Mouse (Mus musculus): ENCODE measurements around the gene Chpt1.
A peak's percentile ranks its signal among the peaks of the same experiment; 100 is the strongest.
"Not testable (repeated sequence)": the region's sequence is repeated elsewhere in the genome, so short reads cannot be mapped to it uniquely, and the experiment has no call there.

The Chpt1 gene

DNA sequence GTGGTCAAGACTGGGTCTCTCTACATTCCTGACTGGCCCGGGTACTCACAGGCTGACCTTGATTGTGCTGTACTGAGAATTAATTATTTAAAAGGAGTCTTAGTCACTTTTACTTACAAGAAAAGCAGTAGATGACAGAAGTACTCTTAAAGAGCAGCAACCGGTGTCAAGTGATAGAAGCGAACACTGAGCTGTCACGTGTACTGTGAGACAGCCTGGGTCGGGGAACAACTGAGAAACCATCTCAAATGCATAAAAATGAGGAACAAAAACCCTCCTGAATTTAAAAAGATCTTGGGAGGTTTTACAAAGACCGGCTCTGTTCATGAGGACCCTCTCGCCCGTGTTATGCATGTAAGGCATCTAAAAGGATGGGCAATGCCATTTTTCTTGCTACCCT lies 11.2 kb downstream of the Chpt1 start:
- DNase-seq: no peak

DNA sequence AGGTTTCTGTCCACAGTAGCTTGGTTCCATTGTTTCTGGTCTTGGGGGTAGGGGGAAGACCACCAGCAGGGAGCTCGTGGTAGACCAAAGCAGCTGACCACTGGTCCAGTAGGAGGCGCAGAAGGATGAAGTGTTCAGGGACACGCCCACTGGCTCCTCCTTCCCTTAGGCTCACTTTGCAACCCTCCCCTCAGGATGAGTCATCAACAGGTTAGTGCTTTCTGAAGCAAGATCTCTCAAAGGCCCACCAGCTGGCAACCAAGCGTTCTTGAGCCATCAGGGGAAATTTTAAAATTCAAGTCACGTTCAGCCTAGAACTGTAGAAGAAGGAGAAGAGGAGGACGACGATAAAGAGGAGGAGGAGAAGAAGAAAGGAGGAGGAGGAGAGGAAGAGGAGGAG lies 12.2 kb downstream of the Chpt1 start:
- DNase-seq: no peak

DNA sequence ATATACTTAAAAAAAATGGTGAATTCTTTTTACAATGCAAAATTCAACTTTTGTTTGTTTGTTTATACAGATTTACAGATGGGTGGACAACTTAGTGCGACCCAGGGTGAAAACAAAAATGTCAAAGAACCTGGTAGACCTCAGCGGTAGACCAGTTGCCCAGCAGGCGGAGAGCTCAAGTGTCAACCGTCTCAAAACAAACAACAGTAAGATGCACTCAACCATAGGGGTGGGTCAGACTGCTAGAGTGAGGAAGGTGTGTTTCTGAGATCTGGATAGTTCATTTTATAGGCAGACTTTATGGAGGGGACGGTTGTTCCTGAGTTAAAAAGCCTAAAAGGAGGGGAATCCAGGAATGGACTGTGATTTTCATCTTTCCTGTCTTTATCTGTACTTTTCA lies 15.2 kb downstream of the Chpt1 start:
- DNase-seq: no peak

DNA sequence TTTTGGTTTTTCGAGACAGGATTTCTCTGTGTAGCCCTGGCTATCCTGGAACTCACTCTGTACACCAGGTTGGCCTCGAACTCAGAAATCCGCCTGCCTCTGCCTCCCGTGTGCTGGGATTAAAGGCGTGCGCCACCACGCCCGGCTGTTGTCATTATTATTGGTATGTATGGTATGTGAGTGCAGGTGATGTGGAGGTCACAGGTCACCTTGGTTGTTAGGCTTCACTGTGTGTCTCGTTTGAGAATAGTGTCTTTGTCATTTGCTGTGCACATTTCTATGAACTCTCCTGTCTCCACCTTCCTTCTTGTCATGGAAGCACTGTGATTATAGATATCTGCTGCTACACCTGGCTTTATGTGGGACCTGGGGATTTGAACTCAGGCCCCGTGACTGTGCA lies 21.0 kb downstream of the Chpt1 start:
- DNase-seq: not testable (repeated sequence)

DNA sequence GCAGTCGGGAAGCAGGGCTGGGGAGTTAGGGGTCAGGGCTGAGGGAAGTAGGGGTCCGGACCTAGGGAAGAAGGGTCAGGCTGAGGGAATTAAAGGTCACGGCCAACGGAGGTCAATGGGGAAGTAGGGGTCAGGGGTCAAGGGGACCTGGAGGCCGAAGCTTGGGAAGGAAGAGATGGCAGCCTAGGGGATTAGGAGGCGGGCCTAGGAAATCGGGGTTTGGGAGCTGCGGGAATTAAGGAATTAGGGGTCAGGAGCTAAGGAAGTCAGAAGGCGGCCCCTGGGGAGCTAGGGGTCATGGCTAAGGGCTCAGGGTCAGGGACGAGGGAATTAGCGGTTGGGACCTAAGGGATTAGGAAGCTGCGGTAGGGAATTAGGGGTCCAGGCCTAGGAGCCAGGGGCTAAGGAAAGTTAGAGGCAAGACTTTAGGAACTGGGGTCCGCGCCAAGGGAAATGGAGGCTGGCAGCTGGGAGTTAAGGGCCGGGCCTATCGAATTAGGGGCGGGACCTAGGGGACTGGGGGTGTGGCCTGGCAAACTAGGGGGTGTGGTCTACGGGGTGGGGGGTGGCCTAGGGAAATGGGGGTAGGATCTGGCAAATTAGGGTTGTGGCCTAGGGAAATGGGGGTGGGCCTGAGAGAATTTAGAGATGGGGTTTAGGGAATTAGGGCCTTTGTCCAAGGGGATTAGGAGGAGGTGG lies 43.6 kb downstream of the Chpt1 start:
- DNase-seq: no peak

DNA sequence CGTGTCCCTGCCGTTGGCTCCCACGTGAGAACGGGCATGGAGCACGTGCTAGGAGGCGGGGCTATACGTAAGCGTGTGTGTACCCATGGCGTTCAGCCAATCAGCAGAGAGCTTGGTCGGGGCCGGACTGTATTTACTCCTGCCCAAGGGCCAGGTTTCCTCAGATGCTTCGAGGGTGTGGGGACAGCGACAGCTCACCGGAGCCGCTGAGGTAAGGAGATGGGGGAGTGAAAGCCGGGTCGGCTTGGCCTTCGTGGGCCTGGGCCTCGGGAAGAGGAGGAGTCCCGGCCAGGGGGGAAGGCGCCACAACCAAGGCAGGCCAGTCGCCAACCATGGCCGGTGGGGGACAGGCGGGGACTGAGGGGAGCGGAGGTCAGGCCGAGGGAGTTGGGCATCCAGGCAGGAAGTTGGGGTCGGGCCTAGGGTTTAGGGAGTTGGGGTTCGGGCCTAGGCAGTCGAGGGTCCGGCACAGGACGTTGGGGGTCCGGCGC lies 44.3 kb downstream of the Chpt1 start, which contains the start of gene Sycp3:
TSS of gene Sycp3 (plus strand) at position 68 of the 491 bp plus-strand sequence.
- DNase-seq: no peak

DNA sequence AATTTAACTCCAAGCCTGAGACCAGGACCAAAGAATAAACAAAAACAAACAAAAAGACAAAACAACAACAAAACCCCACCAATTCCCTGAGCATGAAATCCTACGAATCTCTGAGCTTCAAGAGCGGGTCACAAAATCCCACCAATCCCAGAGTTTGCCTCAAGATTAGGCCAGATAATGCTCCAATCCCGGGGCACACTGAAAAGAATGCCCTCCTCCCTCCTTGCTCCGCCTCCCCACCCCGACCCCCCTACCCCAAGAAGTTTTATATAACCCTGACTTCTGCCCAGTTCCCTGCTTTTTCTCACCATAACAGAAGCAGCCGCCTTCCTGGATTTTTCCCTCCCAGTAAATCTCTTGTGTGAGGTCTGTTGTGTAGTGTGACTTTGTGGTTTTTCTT lies 46.1 kb downstream of the Chpt1 start:
- no peak for DNase-seq

DNA sequence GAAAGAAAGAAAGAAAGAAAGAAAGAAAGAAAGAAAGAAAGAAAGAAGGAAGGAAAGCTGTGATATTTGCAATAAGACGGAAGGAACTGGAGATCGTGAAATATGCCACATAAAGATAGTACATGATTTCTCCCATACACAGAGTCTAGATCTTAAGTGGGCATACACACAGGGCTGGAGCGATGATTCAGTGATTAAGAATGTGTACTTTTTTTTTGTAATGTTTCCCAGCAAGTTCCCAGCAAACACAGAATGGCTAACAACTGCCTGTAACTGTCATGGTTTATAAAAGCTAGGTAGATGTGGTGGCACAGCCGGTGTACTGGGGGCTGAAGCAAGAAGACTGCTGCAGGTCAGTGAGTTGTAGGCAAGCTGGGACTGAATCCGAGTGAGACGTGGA lies 51.9 kb downstream of the Chpt1 start:
- DNase-seq: no peak

DNA sequence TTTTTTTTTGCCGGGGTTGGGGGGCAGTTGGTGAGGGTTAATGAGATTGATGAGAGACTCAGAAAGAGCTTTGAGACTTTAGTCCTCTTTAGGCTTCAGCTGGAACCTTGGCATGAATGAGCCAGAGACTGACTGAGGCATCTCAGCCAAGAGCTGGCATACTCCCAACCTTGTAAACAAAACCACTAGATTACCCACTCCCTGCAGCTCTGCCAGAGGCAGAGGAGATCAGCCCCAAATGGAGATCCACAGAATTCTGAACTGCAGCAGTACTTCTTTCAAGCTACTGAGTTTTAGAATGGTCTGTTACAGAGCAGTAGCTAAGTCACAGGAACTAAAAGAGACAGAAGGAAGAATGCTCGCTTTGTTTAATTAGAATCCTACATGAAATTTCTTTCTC lies 52.7 kb downstream of the Chpt1 start:
- DNase-seq: peak; percentile 52

DNA sequence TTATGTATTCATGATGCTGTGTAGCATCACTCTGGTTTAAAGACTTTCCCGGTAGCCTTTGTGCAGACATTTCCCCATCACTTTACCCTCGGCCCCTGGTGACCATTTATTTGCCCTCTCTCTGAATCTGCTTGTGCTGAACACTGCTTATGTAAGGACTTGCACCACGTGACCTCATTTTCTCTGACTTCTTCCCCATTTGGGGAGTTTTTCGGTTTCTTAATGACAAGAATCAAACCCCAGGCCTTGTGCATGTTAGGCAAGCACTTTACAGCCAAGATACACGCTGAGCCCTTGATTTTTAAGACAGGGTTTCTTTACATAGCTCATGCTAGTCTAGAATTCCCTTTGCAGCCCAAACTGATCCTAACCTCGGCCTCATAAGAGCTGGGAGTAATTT lies 62.6 kb downstream of the Chpt1 start:
- no peak for DNase-seq

DNA sequence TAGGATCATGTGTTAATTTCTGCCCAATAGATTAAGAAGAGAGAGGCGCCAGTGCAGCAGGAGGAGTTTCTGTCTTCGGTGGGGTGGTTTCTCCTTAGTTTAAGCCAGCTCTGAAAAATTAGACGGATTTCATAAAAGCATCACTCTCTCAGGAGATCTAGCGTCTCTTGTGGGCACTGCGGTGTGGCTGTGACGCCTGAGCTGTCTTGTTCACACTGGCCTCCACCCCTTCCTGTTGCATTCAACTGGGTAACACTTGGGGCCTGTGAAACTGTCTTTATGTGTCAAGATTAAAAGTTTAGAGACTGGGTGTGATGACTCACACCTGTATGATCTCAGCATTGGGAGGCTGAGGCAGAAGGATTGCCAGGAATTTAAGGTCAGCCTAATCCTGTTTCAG lies 75.9 kb downstream of the Chpt1 start:
- no peak for DNase-seq

DNA sequence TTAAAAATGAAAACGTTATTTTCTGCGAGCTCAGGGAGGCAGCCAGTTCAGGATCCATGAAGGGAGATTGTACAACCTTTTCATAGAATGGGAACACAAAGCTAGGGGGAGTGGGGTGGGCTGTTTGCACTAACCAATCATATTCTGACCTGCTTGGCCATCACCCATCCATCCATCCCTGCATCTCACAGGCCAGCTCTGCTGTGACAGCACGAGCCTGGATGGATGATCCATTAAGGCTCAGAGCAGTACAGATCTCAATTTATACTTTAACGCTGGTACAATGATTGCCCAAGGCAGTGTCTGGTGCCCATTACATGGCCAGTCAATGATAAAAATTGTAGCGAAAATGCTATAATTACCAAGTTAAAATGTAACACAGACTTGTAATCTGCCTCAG lies 77.0 kb downstream of the Chpt1 start:
- DNase-seq: no peak

DNA sequence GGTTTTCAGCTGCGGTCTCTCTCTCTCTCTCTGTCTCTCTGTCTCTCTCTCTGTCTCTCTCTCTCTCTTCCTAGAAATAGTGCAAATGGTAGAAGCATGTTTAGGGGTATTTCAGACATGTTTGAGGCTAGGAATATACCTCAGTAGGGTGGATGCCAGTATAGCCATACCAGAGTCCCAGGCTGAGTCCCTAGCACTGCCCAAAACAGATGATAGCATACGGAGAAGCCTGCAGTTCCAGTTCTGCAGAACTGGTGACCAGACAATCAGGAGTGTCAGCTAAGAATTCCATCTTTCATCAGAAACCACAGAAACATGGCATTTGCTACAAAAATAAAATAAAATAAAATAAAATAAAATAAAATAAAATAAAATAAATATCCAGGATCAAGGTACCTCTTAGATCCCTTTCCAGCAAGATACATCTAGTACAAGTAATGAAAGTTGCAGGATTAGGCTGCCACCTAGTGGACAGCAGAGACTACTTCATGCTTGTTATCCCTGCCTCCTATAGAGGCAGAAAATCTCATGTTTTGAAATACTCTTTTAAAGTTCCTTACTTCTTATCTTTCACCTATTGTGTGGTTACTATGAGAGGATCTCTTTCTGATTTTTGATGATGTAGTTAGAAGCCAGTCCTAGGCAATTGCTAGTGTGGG lies 77.6 kb downstream of the Chpt1 start:
- peak; percentile 25 for DNase-seq

DNA sequence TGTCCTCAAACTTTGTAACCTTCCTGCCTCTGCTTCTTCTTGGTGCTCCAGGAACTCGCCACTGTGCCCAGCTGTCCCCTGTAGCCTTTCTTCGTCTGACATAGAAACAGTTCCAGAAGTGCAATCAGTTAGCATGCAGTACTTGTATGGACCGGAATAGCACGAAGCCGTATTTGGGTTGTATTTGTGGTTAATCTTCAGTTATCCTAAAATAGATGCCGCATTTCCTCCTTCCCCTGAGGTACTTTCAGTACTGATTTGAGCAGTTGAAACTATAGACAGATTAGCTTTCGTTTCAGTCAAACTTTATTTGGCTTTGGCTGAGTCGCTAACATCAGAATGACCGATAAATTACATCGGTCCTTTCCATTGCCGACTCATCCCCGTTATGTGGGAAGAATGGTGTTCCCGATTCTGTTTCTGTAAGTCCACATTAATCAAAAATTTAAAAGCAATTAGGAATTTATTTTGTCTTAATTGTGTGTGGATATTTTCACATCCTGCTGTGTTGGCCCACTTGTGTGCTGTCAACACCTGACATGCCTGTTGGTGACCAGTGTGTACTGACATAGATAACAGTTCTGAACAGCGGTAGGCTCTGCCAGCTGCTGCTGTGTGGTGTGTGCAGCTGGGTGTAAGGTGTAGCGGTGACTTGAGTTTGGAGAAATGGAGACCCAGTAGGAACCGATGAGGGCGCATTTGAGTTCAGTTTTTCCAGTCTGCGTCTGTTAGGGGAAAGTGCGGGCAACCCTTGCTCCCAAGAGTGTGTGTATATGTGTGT lies 83.0 kb downstream of the Chpt1 start:
- no peak for DNase-seq

DNA sequence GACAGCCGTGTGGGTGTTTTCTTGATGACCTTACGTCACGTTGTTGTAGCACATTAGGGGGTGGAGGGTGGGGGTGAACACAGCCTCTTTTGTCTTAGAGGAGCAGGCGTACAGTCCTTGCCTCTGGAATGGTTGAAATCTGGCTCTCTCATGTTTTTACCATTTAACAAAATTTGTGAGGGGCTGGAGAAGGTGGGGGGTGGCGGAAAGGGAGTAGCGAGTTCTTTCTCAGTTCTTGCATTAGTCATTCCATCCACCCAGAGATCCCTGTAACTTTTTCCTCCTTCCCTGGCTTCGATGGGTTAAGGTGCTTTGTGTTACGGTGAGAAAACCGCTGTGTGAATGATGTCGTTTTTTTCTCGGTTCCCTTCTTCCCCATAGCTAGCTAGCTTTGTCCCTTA lies 83.7 kb downstream of the Chpt1 start:
- no peak for DNase-seq

DNA sequence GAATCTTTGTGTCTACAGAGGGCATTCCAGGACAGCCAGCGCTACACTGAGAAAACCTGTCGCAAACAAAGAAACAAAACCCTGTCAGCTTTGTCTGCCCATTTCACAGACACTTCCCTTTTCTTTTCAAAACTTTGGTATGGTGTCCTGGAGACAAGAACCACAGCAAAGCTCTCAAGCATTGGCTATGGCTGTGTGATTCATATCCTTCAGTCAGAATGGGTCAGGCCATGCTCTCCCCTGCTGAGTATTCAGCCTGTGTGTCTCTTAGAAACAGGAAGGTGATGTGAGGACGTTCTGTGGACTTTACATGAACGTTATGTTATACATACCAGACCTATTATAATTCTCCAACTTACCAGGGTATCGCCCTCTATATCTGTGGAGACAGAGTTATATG lies 86.2 kb downstream of the Chpt1 start:
- no peak for DNase-seq

DNA sequence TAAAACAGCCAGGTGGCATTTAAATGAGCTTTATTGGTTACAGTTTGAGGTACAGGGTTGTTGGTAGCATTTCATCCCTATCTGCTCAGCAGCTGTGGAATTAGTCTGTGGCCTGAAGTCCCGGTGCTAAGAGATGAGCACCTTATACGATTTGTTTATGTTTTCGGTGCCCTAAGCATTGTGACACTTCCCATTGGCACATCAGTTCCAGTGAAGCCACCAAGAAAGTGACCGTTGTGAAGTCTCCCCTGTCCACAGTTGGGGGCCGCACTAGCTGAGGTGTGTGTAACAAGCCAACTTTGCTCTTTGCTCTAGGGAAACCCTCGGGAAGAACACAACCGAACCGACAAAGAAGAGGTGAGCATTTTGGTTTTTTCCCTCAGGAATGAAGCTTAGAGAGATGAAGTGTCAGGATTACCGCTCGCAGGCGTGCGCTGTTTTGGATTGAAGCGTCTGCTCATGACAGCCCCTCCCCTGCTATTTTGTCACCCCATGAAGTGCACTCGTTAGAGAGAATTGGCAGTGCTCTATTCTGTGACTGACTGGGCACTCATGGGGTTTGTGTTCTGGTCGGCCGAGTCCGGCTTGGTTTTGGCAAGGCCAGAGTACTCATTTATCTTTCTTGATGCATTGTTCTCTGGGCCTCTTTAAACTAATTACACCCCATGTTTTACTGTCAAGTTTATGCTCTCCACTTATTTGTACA lies 91.4 kb downstream of the Chpt1 start:
- no peak for DNase-seq

DNA sequence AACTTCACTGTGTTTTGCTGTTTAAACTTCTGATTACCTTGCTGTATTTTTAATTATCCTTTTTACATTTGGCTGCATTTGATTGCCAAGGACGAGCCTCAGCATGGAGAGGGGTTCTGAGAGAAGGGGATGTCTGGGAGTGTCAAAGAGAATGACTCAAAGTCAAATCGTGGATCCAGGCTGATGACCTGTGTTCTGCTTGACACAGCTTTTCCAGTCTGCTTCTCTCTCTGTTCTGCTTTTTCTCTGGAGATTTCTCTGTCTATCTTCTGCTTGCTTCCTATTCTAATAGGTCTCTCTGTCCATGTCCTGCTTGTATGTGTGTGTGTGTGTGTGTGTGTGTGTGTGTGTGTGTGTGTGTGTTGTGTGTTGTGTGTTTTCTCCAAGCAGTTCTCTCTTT lies 94.1 kb downstream of the Chpt1 start:
- DNase-seq: no peak

DNA sequence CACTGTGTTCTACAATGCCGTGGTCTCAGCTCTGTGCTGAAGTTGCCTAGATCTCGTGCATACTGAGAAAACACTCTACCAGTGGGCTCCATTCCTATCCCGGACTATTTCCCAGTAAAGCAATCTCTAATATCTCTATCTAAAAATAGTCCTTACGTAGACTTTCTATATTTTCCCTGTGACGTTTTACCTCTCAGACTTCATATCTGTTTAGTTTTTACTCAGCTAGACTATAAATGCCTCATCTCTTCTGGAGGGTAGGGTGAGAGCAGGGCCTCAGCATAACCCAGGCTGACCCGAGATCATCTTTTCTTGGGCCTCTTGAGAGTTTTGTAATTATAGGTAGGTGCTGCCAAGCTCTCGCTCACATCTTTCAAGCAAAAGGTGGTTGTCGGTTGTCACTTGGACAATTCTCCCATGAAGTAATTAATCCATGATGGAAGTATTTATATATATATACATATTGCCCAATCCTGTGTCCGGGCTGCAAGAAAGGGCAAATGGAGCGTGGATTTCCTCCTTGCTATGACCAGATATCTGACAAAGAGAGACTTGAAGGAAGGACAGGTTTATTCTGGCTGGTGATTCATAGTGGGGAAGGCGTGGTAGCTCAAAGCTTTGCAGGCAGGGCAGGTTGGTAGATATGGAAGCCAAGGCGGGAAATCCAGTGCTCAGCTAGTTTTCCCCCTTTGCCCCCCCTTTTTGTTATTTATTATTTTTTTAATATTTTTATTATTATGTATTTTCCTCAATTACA lies 95.8 kb downstream of the Chpt1 start:
- no peak for DNase-seq

DNA sequence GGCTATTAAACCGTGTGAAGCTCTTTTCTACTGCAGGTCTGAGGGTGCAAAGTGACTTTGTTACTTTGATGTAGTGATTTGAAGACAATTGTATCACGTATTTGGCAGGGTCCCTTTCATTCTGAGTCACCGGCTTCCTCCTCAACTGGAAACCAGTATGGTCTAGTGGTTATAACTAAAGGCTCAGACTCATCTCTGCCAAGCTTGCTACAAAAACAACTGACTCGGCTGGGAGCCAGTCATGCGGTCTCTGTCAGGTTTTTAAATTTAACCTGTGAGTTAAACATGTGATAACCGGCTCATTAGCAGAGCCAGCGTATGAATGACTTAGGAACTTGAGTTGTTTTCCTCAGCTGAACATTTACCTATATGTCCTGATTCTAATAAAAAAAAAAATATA lies 98.1 kb downstream of the Chpt1 start:
- DNase-seq: no peak

DNA sequence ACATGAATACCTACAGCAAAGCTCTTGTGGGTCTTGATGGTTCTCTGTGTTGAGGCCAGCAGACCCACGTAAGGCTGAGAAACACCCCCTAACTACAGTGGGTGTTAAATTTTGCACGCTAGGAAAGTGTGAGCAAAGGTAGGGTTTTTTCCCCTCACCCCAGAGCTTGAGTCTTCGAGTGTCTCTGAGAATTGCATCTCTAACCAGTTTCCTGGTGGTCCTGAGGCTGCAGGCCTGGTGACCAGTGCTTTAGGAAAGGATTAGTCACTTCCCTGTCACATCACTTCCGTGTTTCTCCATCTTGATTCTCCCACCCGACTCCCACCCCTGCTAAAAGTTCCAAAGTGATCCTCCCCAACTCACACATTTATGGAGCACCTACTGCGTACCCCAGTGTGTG lies 99.7 kb downstream of the Chpt1 start:
- no peak for DNase-seq

DNA sequence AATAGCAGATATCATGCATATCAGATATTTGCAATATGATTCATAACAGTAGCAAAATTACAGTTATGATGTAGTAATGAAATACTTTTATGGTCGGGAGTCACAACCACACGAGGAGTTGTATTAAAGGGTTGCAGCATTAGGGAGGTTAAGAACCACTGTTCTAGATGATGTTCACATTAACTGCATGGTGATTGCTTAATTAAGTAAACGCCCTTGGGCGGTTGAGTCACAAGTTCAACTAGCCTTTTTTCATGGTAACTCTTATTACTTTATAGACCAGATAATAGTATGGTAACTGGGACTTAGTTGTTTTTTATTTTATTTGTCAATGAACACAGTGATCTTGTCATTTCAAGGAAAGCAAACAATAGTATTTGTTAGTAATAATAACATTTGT lies 100.9 kb downstream of the Chpt1 start:
- DNase-seq: no peak

Data from cerebellum, adult 11-12 months (tissue).